8 mouse cellular contexts compared by ENCODE assay signal in the genomic region with DNA sequence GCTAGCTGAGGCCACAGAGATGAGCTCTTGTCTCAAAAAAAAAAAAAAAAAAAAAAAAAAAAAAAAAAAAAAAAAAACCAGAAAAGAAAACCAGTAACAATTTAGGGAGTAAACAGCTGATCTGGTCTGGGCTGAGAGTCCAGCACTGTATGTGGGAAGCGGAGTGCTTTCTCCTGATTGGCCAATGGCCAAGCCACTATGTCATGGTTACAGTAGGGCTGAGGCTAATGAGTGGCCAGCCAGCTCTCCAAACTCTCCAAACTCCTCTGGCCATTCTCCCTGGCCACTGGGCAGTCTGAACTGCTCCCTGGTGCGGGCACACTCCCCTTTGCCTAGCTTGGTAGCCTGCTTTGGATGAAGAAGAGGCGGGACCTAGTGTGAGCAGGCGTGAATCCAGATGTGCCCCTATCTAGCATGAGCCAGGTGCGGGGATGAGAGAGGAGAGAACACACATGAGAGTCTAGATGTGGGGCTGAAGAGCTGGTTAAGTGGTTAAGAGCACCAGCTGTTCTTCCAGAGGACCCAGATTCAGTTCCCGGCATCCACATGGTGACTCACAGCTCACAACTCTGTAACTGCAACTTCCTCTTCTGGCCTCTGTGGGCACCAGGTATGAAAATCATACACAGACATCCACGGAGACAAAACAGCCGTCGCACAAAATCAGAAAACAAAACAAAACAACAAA. TPM values are rescaled to one million over a fixed set of nuclear protein-coding genes. Genes with fewer than 3 reads are reported as not detected.
DNase-seq lines count a peak whose midpoint lies in the region; ATAC-seq and TF ChIP-seq lines count a peak whose summit lies in the region.

No protein-coding gene starts in this region.

- TF ChIP-seq CTCF in heart, adult 2 months (IDR thresholded peaks at IDR 0.05): no peak

- intact Hi-C loops in heart, adult 2 months (cut with DNase I): no loop called here
- intact Hi-C loops in left cerebral cortex, postnatal 4 days (cut with DNase I): no loop called here

- H3K9ac ChIP-seq in heart, adult 2 months (ENCODE audit: low read depth, low read length): no peak overlapping the region
- H3K9ac ChIP-seq in midbrain, embryonic 14.5 days (replicated peaks; ENCODE audit: low read length): no peak overlapping the region

- no peak overlapping the region for H3K4me2 ChIP-seq in midbrain, embryonic 14.5 days (ENCODE audit: low read length)

- 81% methylated on average over 9 of the region's 9 CpGs for WGBS in heart, adult 2 months
- 90% methylated on average over 9 of the region's 9 CpGs for WGBS in midbrain, embryonic 14.5 days

- no peaks in the 10 kb centered on the region for H3K79me2 ChIP-seq in heart, adult 2 months (replicated peaks; ENCODE audit: control insufficient read depth, insufficient read depth, low read length)

- H3K4me1 ChIP-seq in heart, adult 2 months (ENCODE audit: control insufficient read depth, insufficient read depth, low read length): peaks cover 2% of the 10 kb centered on the region; the same call in 1 of the 2 replicates
- H3K4me1 ChIP-seq in midbrain, embryonic 14.5 days (ENCODE audit: control insufficient read depth, insufficient read depth, low read length): no peaks in the 10 kb centered on the region

- ATAC-seq in midbrain, embryonic 14.5 days (ENCODE audit: low FRiP score, low TSS enrichment): no peak

- no peak overlapping the region for H3K4me3 ChIP-seq in heart, adult 2 months
- no peak overlapping the region for H3K4me3 ChIP-seq in midbrain, embryonic 14.5 days (replicated peaks; ENCODE audit: low read depth, low read length)

- no peak overlapping the region for H3K27ac ChIP-seq in heart, adult 2 months
- H3K27ac ChIP-seq in midbrain, embryonic 14.5 days (replicated peaks; ENCODE audit: low read depth, low read length): no peak overlapping the region

- no peak for TF ChIP-seq EP300 in heart, adult 2 months (IDR thresholded peaks at IDR 0.05; ENCODE audit: insufficient read depth, low read depth, low read length)

- peak; percentile 90 for DNase-seq in heart, adult 11 months
- no peak for DNase-seq in heart, adult 2 months
- DNase-seq in 416B (ENCODE audit: low read depth): peak; percentile 84
- DNase-seq in MN1 (ENCODE audit: low spot score): peak; percentile 55
- peak; percentile 50 for DNase-seq in lung, postnatal 10 days
- no peak for DNase-seq in midbrain, embryonic 14.5 days
- DNase-seq in left cerebral cortex, postnatal 4 days: no peak
- DNase-seq in heart, adult 9 months (ENCODE audit: low spot score in 2 of 2): no peak

- H3K27me3 ChIP-seq in heart, adult 2 months (ENCODE audit: control insufficient read depth, insufficient read depth, low read length): peaks cover 3% of the 10 kb centered on the region; the same call in 1 of the 2 replicates
- no peaks in the 10 kb centered on the region for H3K27me3 ChIP-seq in midbrain, embryonic 14.5 days (ENCODE audit: control insufficient read depth, insufficient read depth, low read length)

- H3K9me3 ChIP-seq in midbrain, embryonic 14.5 days (ENCODE audit: control insufficient read depth, low read length): no peaks in the 10 kb centered on the region

- TF ChIP-seq POLR2A in heart, adult 2 months (IDR thresholded peaks at IDR 0.05; ENCODE audit: insufficient read depth, low read depth, low read length): no peak

- no peaks in the 10 kb centered on the region for H3K36me3 ChIP-seq in heart, adult 2 months (ENCODE audit: control insufficient read depth, insufficient read depth, low read length)
- H3K36me3 ChIP-seq in midbrain, embryonic 14.5 days (ENCODE audit: control insufficient read depth, insufficient read depth, low read length): no peaks in the 10 kb centered on the region

RNA-seq across cellular contexts. Expression of gene Coro2a, which starts 10.0 kb away (rescaled TPM):
- total RNA-seq in heart, adult 2 months (2021): under 1 TPM; 0.39 to 0.43 TPM
- polyA plus RNA-seq in heart, adult 2 months (2012; rRNA removed): 0.64 and 2.1 TPM in 2 replicates
- 5.1 and 5.4 TPM in 2 replicates for polyA plus RNA-seq in midbrain, embryonic 14.5 days (2014; fragmentation: Nextera tagmentation; extraction: Ambion mirVana)
- 10 to 100 TPM; 37.9 to 39.9 TPM for total RNA-seq in left cerebral cortex, postnatal 4 days (2021)

RNA-seq across cellular contexts. Expression of gene Trim14, which starts 56.0 kb away (rescaled TPM):
- 1 to 10 TPM; 2.5 to 2.9 TPM for total RNA-seq in heart, adult 2 months (2021)
- polyA plus RNA-seq in heart, adult 2 months (2012; rRNA removed): 1.5 and 2.1 TPM in 2 replicates
- 0.96 and 2.4 TPM in 2 replicates for polyA plus RNA-seq in midbrain, embryonic 14.5 days (2014; fragmentation: Nextera tagmentation; extraction: Ambion mirVana)
- total RNA-seq in left cerebral cortex, postnatal 4 days (2021): under 1 TPM; 0.48 to 0.88 TPM

RNA-seq across cellular contexts. Expression of gene Tbc1d2, which starts 58.0 kb away (rescaled TPM):
- total RNA-seq in heart, adult 2 months (2021): 1 to 10 TPM in 1 of 2 experiments, under 1 TPM in 1; 0.64 to 1.7 TPM
- 1.4 and 1.6 TPM in 2 replicates for polyA plus RNA-seq in heart, adult 2 months (2012; rRNA removed)
- polyA plus RNA-seq in midbrain, embryonic 14.5 days (2014; fragmentation: Nextera tagmentation; extraction: Ambion mirVana): 0.16 and 0.31 TPM in 2 replicates
- 1 to 10 TPM; 1.3 to 1.4 TPM for total RNA-seq in left cerebral cortex, postnatal 4 days (2021)

Comparison
In these comparisons a context has a peak if more than half of its experiments do, and no peak if none do; other contexts are left out.
1. DNase-seq: peak in heart, adult 11 months (single experiment), 416B (single experiment), MN1 (single experiment) and lung, postnatal 10 days (single experiment); none in heart, adult 2 months (0 of 2), midbrain, embryonic 14.5 days (single experiment), left cerebral cortex, postnatal 4 days (single experiment) and heart, adult 9 months (0 of 2).
2. RNA of gene Coro2a, which starts 10.0 kb away (total RNA-seq): 37.9 to 39.9 TPM in left cerebral cortex, postnatal 4 days; 0.39 to 0.43 TPM in heart, adult 2 months; every median in the first group is over 10 times any median in the second.